Mouse (Mus musculus): ENCODE data around the gene Gcn1l1. TPM values are rescaled to one million over a fixed set of nuclear protein-coding genes. Genes with fewer than 3 reads are reported as not detected.

Gcn1l1 gene
- polyA plus RNA-seq, 1 experiment from 2014 or later = 40.3 TPM

DNA sequence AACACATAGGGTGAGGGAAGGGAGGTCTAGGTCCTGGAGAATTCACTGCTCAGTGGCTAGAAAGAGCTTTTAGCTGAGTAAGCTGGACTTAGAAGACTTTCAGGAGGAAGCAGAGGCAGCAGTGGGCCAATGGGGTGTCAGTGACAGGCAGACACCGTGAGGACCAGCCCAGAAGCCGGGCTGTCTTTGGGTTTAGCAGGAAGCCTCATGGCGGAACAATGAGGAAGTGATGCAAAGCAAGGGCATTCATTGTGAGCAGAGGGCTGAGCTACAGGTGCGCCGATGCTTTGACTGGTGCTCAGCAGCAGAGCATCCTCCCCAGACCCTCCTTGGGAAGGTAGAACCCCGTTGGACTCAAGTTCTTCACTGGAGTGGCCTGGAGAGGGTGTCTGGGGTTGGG is 70.5 kb downstream of the Gcn1l1 start:
- Histone ChIP-seq H3K4me3 (ENCODE audit: low read depth, low read length) (no peak overlapping the region), H3K36me3 (ENCODE audit: control insufficient read depth, insufficient read depth, low read length) (peaks cover 30% of the 10 kb centered on the region), H3K4me2 (ENCODE audit: low read depth, low read length) (no peak overlapping the region), H3K27ac (replicated peaks; ENCODE audit: low read depth, low read length) (no peak overlapping the region), H3K9me3 (ENCODE audit: control insufficient read depth, low read length) (no peaks in the 10 kb centered on the region), H3K4me1 (ENCODE audit: control insufficient read depth, insufficient read depth, low read length) (peaks cover 17% of the 10 kb centered on the region), H3K27me3 (replicated peaks; ENCODE audit: control insufficient read depth, insufficient read depth, low read length) (no peaks in the 10 kb centered on the region), H3K9ac (ENCODE audit: low read depth, low read length) (no peak overlapping the region)
- DNase-seq (ENCODE audit: low spot score) = no peak
- ATAC-seq (ENCODE audit: low read depth) = no peak
- 72% methylated on average over 6 of the region's 6 CpGs for WGBS

GRCm38 (mm10) chr5:115644192-115644591 is 79.1 kb downstream of the Gcn1l1 start:
- no peak for DNase-seq (ENCODE audit: low spot score)
- Histone ChIP-seq H3K4me1 (ENCODE audit: control insufficient read depth, insufficient read depth, low read length) (no peaks in the 10 kb centered on the region), H3K9me3 (ENCODE audit: control insufficient read depth, low read length) (no peaks in the 10 kb centered on the region), H3K36me3 (ENCODE audit: control insufficient read depth, insufficient read depth, low read length) (peaks cover 83% of the 10 kb centered on the region), H3K4me3 (ENCODE audit: low read depth, low read length) (no peak overlapping the region), H3K27me3 (replicated peaks; ENCODE audit: control insufficient read depth, insufficient read depth, low read length) (no peaks in the 10 kb centered on the region), H3K4me2 (ENCODE audit: low read depth, low read length) (no peak overlapping the region), H3K27ac (replicated peaks; ENCODE audit: low read depth, low read length) (no peak overlapping the region), H3K9ac (ENCODE audit: low read depth, low read length) (no peak overlapping the region)
- WGBS = 80% methylated on average over 9 of the region's 9 CpGs
- no peak for ATAC-seq (ENCODE audit: low read depth)

- Histone ChIP-seq H3K9me3 (ENCODE audit: control insufficient read depth, low read length) (no peaks in the 10 kb centered on the region), H3K27ac (replicated peaks; ENCODE audit: low read depth, low read length) (no peak overlapping the region), H3K9ac (ENCODE audit: low read depth, low read length) (no peak overlapping the region), H3K36me3 (ENCODE audit: control insufficient read depth, insufficient read depth, low read length) (peaks cover 43% of the 10 kb centered on the region), H3K4me3 (ENCODE audit: low read depth, low read length) (no peak overlapping the region), H3K27me3 (replicated peaks; ENCODE audit: control insufficient read depth, insufficient read depth, low read length) (no peaks in the 10 kb centered on the region), H3K4me1 (ENCODE audit: control insufficient read depth, insufficient read depth, low read length) (no peaks in the 10 kb centered on the region), H3K4me2 (ENCODE audit: low read depth, low read length) (no peak overlapping the region)
- no peak for DNase-seq (ENCODE audit: low spot score)
- no peak for ATAC-seq (ENCODE audit: low read depth)
- 58% methylated on average over 3 of the region's 3 CpGs for WGBS
Measured at GRCm38 (mm10) chr5:115648876-115649275, 83.8 kb downstream of the Gcn1l1 start.

GRCm38 (mm10) chr5:115649699-115650098 is 84.6 kb downstream of the Gcn1l1 start:
- no peak for ATAC-seq (ENCODE audit: low read depth)
- 87% methylated on average over 8 of the region's 8 CpGs for WGBS
- H3K9me3 ChIP-seq (ENCODE audit: control insufficient read depth, low read length) = no peaks in the 10 kb centered on the region
- no peak overlapping the region for H3K9ac ChIP-seq (ENCODE audit: low read depth, low read length)
- H3K27me3 ChIP-seq (replicated peaks; ENCODE audit: control insufficient read depth, insufficient read depth, low read length) = no peaks in the 10 kb centered on the region
- no peak overlapping the region for H3K27ac ChIP-seq (replicated peaks; ENCODE audit: low read depth, low read length)
- DNase-seq (ENCODE audit: low spot score) = no peak
- peaks cover 35% of the 10 kb centered on the region for H3K36me3 ChIP-seq (ENCODE audit: control insufficient read depth, insufficient read depth, low read length)
- H3K4me2 ChIP-seq (ENCODE audit: low read depth, low read length) = no peak overlapping the region
- no peak overlapping the region for H3K4me3 ChIP-seq (ENCODE audit: low read depth, low read length)
- no peaks in the 10 kb centered on the region for H3K4me1 ChIP-seq (ENCODE audit: control insufficient read depth, insufficient read depth, low read length)

- H3K36me3 ChIP-seq (ENCODE audit: control insufficient read depth, insufficient read depth, low read length) = peaks cover 23% of the 10 kb centered on the region
- H3K4me3 ChIP-seq (ENCODE audit: low read depth, low read length) = no peak overlapping the region
- no peaks in the 10 kb centered on the region for H3K9me3 ChIP-seq (ENCODE audit: control insufficient read depth, low read length)
- no peak overlapping the region for H3K4me2 ChIP-seq (ENCODE audit: low read depth, low read length)
- H3K9ac ChIP-seq (ENCODE audit: low read depth, low read length) = no peak overlapping the region
- no peak for DNase-seq (ENCODE audit: low spot score)
- H3K27ac ChIP-seq (replicated peaks; ENCODE audit: low read depth, low read length) = no peak overlapping the region
- no peak for ATAC-seq (ENCODE audit: low read depth)
- no peaks in the 10 kb centered on the region for H3K4me1 ChIP-seq (ENCODE audit: control insufficient read depth, insufficient read depth, low read length)
- no peaks in the 10 kb centered on the region for H3K27me3 ChIP-seq (replicated peaks; ENCODE audit: control insufficient read depth, insufficient read depth, low read length)
- 92% methylated on average over 10 of the region's 10 CpGs for WGBS
Measured at GRCm38 (mm10) chr5:115650885-115651284, 85.8 kb downstream of the Gcn1l1 start.

DNA sequence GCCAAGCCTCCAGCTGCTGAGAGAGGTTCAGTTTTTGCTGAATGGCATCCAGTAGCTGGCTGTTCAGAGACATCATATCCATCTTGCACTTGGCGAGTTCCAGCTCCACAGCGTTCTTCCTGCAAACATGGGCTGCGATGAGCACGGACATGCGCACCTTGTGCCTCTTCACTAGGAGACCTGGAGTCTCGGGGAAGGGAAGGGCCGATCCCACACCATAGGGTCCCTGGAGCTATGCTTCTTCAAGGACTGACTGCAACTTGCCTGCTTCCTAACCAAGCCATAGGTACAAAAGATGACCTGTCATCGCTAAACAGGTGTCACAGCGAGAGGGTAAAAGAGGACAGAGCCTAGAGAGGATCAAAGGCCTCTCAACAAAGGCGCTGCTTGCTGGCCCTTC is 86.8 kb downstream of the Gcn1l1 start:
- H3K4me3 ChIP-seq (ENCODE audit: low read depth, low read length) = peak overlapping the region; percentile 46; the same call in 1 of the 2 replicates

GRCm38 (mm10) chr5:115652681-115653575 is 87.9 kb downstream of the Gcn1l1 start:
- no peaks in the 10 kb centered on the region for H3K27me3 ChIP-seq (replicated peaks; ENCODE audit: control insufficient read depth, insufficient read depth, low read length)
- H3K36me3 ChIP-seq (ENCODE audit: control insufficient read depth, insufficient read depth, low read length) = peaks cover 3% of the 10 kb centered on the region
- DNase-seq (ENCODE audit: low spot score) (peak; percentile 100), ATAC-seq (ENCODE audit: low read depth) (peak; percentile 99)
- no peaks in the 10 kb centered on the region for H3K4me1 ChIP-seq (ENCODE audit: control insufficient read depth, insufficient read depth, low read length)
- H3K27ac ChIP-seq (replicated peaks; ENCODE audit: low read depth, low read length) = peak overlapping the region; percentile 66
- peak overlapping the region; percentile 46 for H3K4me3 ChIP-seq (ENCODE audit: low read depth, low read length)
- WGBS = 2% methylated on average over 35 of the region's 35 CpGs
- no peaks in the 10 kb centered on the region for H3K9me3 ChIP-seq (ENCODE audit: control insufficient read depth, low read length)
- peak overlapping the region; percentile 74 for H3K4me2 ChIP-seq (ENCODE audit: low read depth, low read length)
- peak overlapping the region; percentile 65 for H3K9ac ChIP-seq (ENCODE audit: low read depth, low read length)

More for the DNA sequence above, 86.8 kb downstream of the Gcn1l1 start:
- peak overlapping the region; percentile 65 for H3K9ac ChIP-seq (ENCODE audit: low read depth, low read length)
- H3K27ac ChIP-seq (replicated peaks; ENCODE audit: low read depth, low read length) = no peak overlapping the region
- ATAC-seq (ENCODE audit: low read depth) (no peak), DNase-seq (ENCODE audit: low spot score) (no peak)
- H3K27me3 ChIP-seq (replicated peaks; ENCODE audit: control insufficient read depth, insufficient read depth, low read length) = no peaks in the 10 kb centered on the region
- H3K4me1 ChIP-seq (ENCODE audit: control insufficient read depth, insufficient read depth, low read length) = no peaks in the 10 kb centered on the region
- H3K9me3 ChIP-seq (ENCODE audit: control insufficient read depth, low read length) = no peaks in the 10 kb centered on the region
- H3K36me3 ChIP-seq (ENCODE audit: control insufficient read depth, insufficient read depth, low read length) = peaks cover 14% of the 10 kb centered on the region
- 93% methylated on average over 10 of the region's 10 CpGs for WGBS
- H3K4me2 ChIP-seq (ENCODE audit: low read depth, low read length) = peak overlapping the region; percentile 74

DNA sequence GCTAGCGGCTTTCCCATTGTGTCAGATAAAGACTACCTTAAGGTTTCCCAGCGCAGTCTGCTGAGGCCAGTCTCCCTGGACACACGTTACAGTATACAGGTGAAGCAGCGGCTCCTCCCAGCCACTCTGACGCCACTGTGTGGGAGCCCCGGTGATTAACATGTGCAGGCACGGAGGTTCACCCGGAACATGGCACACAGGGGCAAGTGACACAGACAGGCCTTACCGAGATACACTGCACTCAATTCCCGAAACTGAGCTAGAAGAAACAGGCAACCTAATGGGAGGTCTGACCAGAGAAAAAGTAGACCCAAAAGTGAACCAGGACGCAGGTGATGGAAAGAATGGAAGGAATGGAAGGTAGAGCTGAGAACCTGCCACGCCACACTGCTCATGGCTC is 88.7 kb downstream of the Gcn1l1 start:
- Histone ChIP-seq H3K9ac (ENCODE audit: low read depth, low read length) (no peak overlapping the region), H3K27ac (replicated peaks; ENCODE audit: low read depth, low read length) (no peak overlapping the region), H3K36me3 (ENCODE audit: control insufficient read depth, insufficient read depth, low read length) (no peaks in the 10 kb centered on the region), H3K4me1 (ENCODE audit: control insufficient read depth, insufficient read depth, low read length) (no peaks in the 10 kb centered on the region), H3K27me3 (replicated peaks; ENCODE audit: control insufficient read depth, insufficient read depth, low read length) (no peaks in the 10 kb centered on the region), H3K4me3 (ENCODE audit: low read depth, low read length) (no peak overlapping the region), H3K4me2 (ENCODE audit: low read depth, low read length) (no peak overlapping the region), H3K9me3 (ENCODE audit: control insufficient read depth, low read length) (no peaks in the 10 kb centered on the region)
- ATAC-seq (ENCODE audit: low read depth) (no peak), DNase-seq (ENCODE audit: low spot score) (no peak)
- 83% methylated on average over 12 of the region's 12 CpGs for WGBS

GRCm38 (mm10) chr5:115656677-115657076 is 91.6 kb downstream of the Gcn1l1 start:
- Histone ChIP-seq H3K27me3 (replicated peaks; ENCODE audit: control insufficient read depth, insufficient read depth, low read length) (no peaks in the 10 kb centered on the region), H3K9ac (ENCODE audit: low read depth, low read length) (no peak overlapping the region), H3K4me1 (ENCODE audit: control insufficient read depth, insufficient read depth, low read length) (no peaks in the 10 kb centered on the region), H3K4me3 (ENCODE audit: low read depth, low read length) (no peak overlapping the region), H3K9me3 (ENCODE audit: control insufficient read depth, low read length) (no peaks in the 10 kb centered on the region), H3K4me2 (ENCODE audit: low read depth, low read length) (no peak overlapping the region), H3K27ac (replicated peaks; ENCODE audit: low read depth, low read length) (no peak overlapping the region), H3K36me3 (ENCODE audit: control insufficient read depth, insufficient read depth, low read length) (no peaks in the 10 kb centered on the region)
- DNase-seq (ENCODE audit: low spot score) (no peak), ATAC-seq (ENCODE audit: low read depth) (no peak)
- 61% methylated on average over 6 of the region's 6 CpGs for WGBS
